Mouse (Mus musculus) neural tube, embryonic 14.5 days (tissue): ENCODE measurements around the gene Spc25. TPM values are rescaled to one million over a fixed set of nuclear protein-coding genes. Genes with fewer than 3 reads are reported as not detected.

Experiments
- ATAC-seq: fragments of 200-750 bp; cut with Nextera tagmentation; 2 replicates; pipeline ENCODE4 v1.8.0; 2017; ENCODE audit warnings: low read depth, mild to moderate bottlenecking, moderate TSS enrichment, moderate library complexity
- H3K27ac ChIP-seq: fragments of 300-500 bp; sonication (generic); 2 replicates; pipeline ENCODE4 v1.5.1; 2014; ENCODE audit warnings: low read depth, mild to moderate bottlenecking, control low read depth, low read length, moderate library complexity, mixed read lengths
- H3K27me3 ChIP-seq: fragments of 300-500 bp; sonication (generic); 2 replicates; pipeline ENCODE4 v1.6.1; 2014; ENCODE audit warnings: low read length; ENCODE audit not compliant: control insufficient read depth, insufficient read depth
- H3K36me3 ChIP-seq: fragments of 300-500 bp; sonication (generic); 2 replicates; pipeline ENCODE4 v1.6.1; 2014; ENCODE audit warnings: low read length, mixed read lengths; ENCODE audit not compliant: control insufficient read depth, insufficient read depth
- H3K4me1 ChIP-seq: fragments of 300-500 bp; sonication (generic); 2 replicates; pipeline ENCODE4 v1.6.1; 2014; ENCODE audit warnings: low read length; ENCODE audit not compliant: control insufficient read depth, insufficient read depth
- H3K4me2 ChIP-seq: fragments of 300-500 bp; sonication (generic); 2 replicates; pipeline ENCODE4 v1.6.1; 2014; ENCODE audit warnings: mild to moderate bottlenecking, low read depth, low read length, control low read depth
- H3K4me3 ChIP-seq: fragments of 300-500 bp; sonication (generic); 2 replicates; pipeline ENCODE4 v1.5.1; 2014; ENCODE audit warnings: low read depth, low read length, control low read depth, mixed read lengths
- H3K9ac ChIP-seq: fragments of 300-500 bp; sonication (generic); replicated peaks from 2 replicates; pipeline ENCODE4 v1.6.1; 2014; ENCODE audit warnings: low read depth, mild to moderate bottlenecking, control low read depth, low read length, mixed read lengths
- H3K9me3 ChIP-seq: fragments of 300-500 bp; sonication (generic); 2 replicates; pipeline ENCODE4 v1.6.1; 2016; ENCODE audit warnings: low read length; ENCODE audit not compliant: control insufficient read depth
- WGBS: fragments of 180-500 bp; shearing (Covaris S2); extraction: QIAGEN DNeasy Blood & Tissue Kit; methylation state at CpG from one replicate; pipeline ENCODE4 v1.1.7; 2014; 5-methylcytosine and 5-hydroxymethylcytosine counted together
- polyA plus RNA-seq: library from polyadenylated mRNA; unstranded; fragments of >200 nt; fragmentation: Nextera tagmentation; extraction: Ambion mirVana; gene quantifications from 2 replicates; pipeline ENCODE4 v1.2.1, GENCODE M21; 2014

Spc25 gene
- polyA plus RNA-seq, 1 experiment from 2014 or later: 15.4 TPM

DNA sequence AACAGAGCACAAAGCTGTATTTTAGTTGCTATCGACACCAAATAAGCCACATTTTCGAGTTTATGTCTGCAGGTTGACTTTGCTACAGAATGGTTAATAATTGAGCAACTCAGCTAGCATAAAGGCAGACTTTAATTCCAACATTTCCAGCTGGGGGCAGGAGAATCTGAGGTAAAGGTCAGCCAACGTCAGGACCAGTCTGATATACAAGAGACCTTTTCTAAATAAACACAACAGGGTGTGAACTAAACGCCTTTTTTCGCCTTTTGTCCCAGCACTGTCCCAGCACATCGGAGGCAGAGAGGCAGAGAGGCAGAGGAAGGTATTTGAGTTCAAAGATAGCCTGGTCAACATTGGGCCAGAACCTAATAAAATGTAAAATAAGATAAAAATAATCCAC lies 809 bp downstream of the Spc25 start:
- H3K9ac ChIP-seq: no peak overlapping the region
- H3K27ac ChIP-seq: no peak overlapping the region
- peak overlapping the region; percentile 91 for H3K4me2 ChIP-seq
- no peaks in the 10 kb centered on the region for H3K36me3 ChIP-seq
- no peaks in the 10 kb centered on the region for H3K27me3 ChIP-seq
- 14% methylated on average over 6 of the region's 6 CpGs for WGBS
- ATAC-seq: no peak
- H3K9me3 ChIP-seq: no peaks in the 10 kb centered on the region
- no peaks in the 10 kb centered on the region for H3K4me1 ChIP-seq
- peak overlapping the region; percentile 67 for H3K4me3 ChIP-seq

DNA sequence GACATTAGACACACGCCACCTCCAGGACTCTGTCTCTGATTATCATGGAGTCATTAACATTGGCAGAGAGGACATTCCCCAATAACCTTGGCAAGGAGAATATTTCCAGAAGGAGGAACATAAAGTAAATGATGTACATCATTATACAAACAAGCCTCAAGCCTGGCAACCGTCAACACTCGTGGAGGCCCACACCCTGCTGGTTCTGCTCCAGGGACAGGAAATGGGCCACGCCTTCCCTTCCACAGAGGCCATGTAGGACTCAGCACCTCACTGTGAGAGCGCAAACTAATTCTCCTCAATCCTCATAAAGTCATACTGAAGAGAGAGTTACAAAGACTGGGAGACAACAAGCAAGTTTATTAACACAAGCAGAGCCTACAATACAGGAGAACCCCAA lies 12.4 kb downstream of the Spc25 start:
- H3K4me3 ChIP-seq: no peak overlapping the region
- no peak overlapping the region for H3K9ac ChIP-seq
- H3K36me3 ChIP-seq: no peaks in the 10 kb centered on the region
- no peaks in the 10 kb centered on the region for H3K27me3 ChIP-seq
- no peaks in the 10 kb centered on the region for H3K9me3 ChIP-seq
- H3K27ac ChIP-seq: no peak overlapping the region
- 83% methylated on average over 5 of the region's 5 CpGs for WGBS
- ATAC-seq: no peak
- no peak overlapping the region for H3K4me2 ChIP-seq
- no peaks in the 10 kb centered on the region for H3K4me1 ChIP-seq

DNA sequence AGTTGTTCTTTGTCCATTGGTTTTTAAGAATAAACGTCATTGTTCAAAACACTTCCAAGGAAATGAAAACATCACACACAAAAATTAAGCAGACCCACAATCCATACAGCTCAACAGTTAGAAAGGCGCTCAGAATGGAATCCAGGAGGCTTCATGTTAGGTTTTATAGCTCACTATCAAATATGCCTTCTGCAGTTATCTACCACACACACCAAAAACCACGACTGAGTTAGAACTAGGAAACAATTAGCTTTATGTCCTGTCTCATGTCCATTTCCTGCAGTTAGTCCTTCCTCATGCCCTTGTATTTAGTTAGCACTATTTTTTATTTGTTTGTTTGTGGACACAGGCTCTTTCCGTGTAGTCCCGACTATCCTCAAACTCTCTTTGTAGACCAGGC lies 14.9 kb downstream of the Spc25 start:
- H3K36me3 ChIP-seq: no peaks in the 10 kb centered on the region
- no peak overlapping the region for H3K9ac ChIP-seq
- ATAC-seq: no peak
- WGBS: 89% methylated on average over 5 of the region's 5 CpGs
- H3K4me2 ChIP-seq: no peak overlapping the region
- H3K27ac ChIP-seq: no peak overlapping the region
- no peaks in the 10 kb centered on the region for H3K9me3 ChIP-seq
- no peak overlapping the region for H3K4me3 ChIP-seq
- H3K4me1 ChIP-seq: no peaks in the 10 kb centered on the region
- no peaks in the 10 kb centered on the region for H3K27me3 ChIP-seq

DNA sequence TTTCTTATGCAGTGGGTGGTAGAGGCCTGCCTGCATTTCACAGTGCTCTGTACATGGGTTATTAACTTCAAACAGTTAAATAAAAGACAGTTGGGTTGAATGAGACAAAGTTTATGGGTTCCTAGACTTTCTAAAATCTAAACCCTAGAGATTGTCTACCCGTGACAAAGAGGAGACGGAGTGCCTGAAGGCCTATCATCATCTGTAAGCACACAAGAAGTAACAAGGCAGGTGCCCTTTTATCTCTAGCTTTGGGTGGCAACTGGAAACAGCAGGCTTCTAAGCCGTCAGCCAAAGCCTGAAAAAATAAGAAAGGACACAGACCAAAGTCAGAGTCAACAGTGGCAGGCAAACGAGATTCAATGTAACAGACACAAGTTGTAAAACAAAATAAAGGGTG lies 16.8 kb downstream of the Spc25 start:
- Histone ChIP-seq H3K27ac (no peak overlapping the region), H3K4me1 (no peaks in the 10 kb centered on the region), H3K36me3 (no peaks in the 10 kb centered on the region), H3K27me3 (no peaks in the 10 kb centered on the region), H3K9me3 (no peaks in the 10 kb centered on the region), H3K4me3 (no peak overlapping the region), H3K9ac (no peak overlapping the region), H3K4me2 (no peak overlapping the region)
- 45% methylated on average over 4 of the region's 4 CpGs for WGBS
- no peak for ATAC-seq

DNA sequence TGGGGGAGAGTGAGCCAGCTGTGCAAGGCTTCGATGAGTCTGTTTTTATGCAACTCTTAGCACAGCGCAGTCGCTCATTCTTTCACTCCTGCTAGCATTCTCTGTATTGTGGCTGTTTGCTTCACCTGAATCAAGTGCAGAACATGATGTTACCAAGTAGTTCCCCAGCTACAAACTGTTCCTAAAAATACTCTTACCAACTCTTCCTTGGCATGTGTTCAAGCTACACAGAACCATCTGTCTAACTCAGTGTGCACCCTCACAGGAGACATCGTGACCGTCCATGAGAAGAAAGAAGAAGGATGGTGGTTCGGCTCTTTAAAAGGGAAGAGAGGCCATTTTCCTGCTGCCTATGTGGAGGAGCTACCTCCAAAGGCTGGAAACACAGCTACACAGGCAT lies 17.3 kb downstream of the Spc25 start:
- H3K36me3 ChIP-seq: no peaks in the 10 kb centered on the region
- H3K9ac ChIP-seq: no peak overlapping the region
- H3K27me3 ChIP-seq: no peaks in the 10 kb centered on the region
- H3K4me2 ChIP-seq: no peak overlapping the region
- ATAC-seq: no peak
- no peaks in the 10 kb centered on the region for H3K4me1 ChIP-seq
- H3K9me3 ChIP-seq: no peaks in the 10 kb centered on the region
- no peak overlapping the region for H3K4me3 ChIP-seq
- no peak overlapping the region for H3K27ac ChIP-seq
- 86% methylated on average over 6 of the region's 6 CpGs for WGBS

DNA sequence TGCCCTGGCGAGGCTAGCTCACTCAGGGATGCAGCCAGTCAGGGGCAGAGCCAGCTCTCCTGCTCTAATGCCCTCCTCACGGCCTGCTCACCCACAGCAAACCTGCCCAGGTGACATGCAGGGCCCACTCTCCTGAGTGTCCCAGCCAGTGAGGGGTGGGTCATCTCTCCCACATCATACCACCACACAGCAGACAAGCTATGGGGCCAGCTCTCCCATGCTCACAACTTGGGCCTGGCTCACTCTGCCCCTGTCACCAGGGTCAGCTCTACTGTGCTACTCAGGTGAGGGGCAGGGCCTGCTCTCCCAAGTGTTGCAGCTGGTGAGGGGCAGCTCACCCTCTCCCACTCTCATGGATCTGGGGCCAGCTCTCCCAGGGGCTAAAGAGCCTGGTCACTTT lies 18.0 kb downstream of the Spc25 start:
- Histone ChIP-seq H3K27me3 (no peaks in the 10 kb centered on the region), H3K9ac (no peak overlapping the region), H3K4me2 (no peak overlapping the region), H3K4me1 (no peaks in the 10 kb centered on the region), H3K4me3 (no peak overlapping the region), H3K9me3 (no peaks in the 10 kb centered on the region), H3K27ac (no peak overlapping the region), H3K36me3 (no peaks in the 10 kb centered on the region)
- no peak for ATAC-seq
- WGBS: 85% methylated on average over 2 of the region's 2 CpGs

DNA sequence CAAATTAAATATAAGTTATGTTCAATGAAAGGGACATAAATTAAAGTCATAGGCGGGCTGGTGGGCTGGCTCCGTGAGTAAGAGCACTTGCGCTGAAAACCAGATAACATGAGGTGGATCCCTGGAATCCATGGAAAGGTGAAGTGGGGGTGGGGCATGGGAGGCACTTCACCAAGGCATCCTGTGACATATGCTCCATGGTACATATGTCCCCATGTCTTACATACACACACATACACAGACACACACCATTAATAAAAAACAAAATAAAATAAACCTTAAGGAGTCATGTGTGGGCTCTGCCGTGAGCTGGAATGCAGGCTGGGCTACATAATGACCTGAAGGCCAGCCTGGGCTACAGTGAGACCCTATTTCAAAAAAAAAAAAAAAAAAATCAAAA lies 26.3 kb downstream of the Spc25 start:
- H3K27me3 ChIP-seq: no peaks in the 10 kb centered on the region
- H3K4me3 ChIP-seq: no peak overlapping the region
- no peak overlapping the region for H3K9ac ChIP-seq
- no peak for ATAC-seq
- H3K36me3 ChIP-seq: no peaks in the 10 kb centered on the region
- no peak overlapping the region for H3K27ac ChIP-seq
- no peak overlapping the region for H3K4me2 ChIP-seq
- no peaks in the 10 kb centered on the region for H3K9me3 ChIP-seq
- 86% methylated on average over 4 of the region's 4 CpGs for WGBS
- H3K4me1 ChIP-seq: no peaks in the 10 kb centered on the region

DNA sequence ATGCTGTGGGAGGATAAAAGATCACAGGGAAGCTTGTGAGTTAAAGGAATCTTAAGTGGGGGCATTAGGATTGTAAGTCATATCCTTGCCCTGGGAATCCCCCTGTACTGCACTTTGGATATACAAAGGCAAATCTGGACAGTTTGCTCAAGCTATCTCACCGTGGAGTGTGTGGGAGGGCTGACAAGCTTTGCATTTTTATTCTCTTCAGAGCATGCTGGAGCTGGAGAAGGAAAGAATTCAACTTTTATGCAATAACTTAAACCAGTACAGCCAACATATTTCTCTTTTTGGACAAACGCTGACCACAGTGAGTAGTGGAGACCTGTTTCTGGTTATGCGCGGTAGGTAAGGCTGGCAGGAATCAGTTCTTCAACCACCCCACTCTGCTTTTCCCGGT lies 30.7 kb downstream of the Spc25 start:
- no peak overlapping the region for H3K4me2 ChIP-seq
- WGBS: 81% methylated on average over 5 of the region's 5 CpGs

DNA sequence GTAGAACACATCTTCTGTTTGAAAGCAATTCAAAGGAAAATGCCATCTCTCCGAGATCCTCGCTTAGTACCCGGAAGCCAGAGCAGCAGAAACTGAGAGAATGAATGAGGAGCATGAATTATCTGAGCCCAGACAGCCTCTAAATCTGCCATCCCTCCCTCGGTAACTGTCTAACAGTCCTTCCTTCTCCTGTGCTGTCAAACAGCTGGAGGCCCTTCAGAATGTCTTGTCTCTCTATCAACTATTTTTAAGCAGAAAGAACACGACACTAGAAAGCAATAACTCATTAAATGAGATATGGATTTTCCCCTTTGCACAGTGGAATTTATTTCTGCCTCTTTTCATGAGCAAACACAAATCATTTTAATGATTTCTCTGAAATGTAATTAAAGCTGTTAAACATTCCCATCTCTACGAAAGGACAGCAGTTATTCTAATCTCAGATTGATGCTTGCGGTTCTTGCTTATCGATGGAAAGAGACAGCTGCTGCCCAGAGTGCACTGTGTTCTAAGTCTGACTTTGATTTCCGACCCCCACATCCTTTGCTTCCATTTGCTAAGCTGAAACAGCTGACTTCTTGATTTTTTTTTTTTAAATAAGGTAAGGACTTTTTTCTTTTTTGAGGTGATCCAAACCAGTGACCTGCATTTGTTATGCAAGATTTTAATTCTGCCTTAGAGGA lies 35.5 kb downstream of the Spc25 start:
- H3K4me2 ChIP-seq: no peak overlapping the region
- no peaks in the 10 kb centered on the region for H3K36me3 ChIP-seq
- H3K27me3 ChIP-seq: no peaks in the 10 kb centered on the region
- ATAC-seq: peak; percentile 74
- no peaks in the 10 kb centered on the region for H3K9me3 ChIP-seq
- H3K4me3 ChIP-seq: no peak overlapping the region
- 32% methylated on average over 9 of the region's 9 CpGs for WGBS
- H3K4me1 ChIP-seq: 0 out of 2 replicates have a peak, but pooled peaks cover 4% of the 10 kb centered on the region
- peak overlapping the region; percentile 29; the same call in 1 of the 2 replicates for H3K27ac ChIP-seq
- H3K9ac ChIP-seq: no peak overlapping the region

More for the DNA sequence above, 30.7 kb downstream of the Spc25 start:
- Histone ChIP-seq H3K27ac (no peak overlapping the region), H3K9me3 (no peaks in the 10 kb centered on the region), H3K36me3 (no peaks in the 10 kb centered on the region), H3K9ac (no peak overlapping the region), H3K27me3 (no peaks in the 10 kb centered on the region), H3K4me1 (no peaks in the 10 kb centered on the region), H3K4me3 (no peak overlapping the region)
- no peak for ATAC-seq
